7 mouse cellular contexts compared by ENCODE assay signal in genomic region chr2:91711256-91711925, GRCm38 (mm10). TPM values are rescaled to one million over a fixed set of nuclear protein-coding genes. Genes with fewer than 3 reads are reported as not detected.
DNase-seq lines count a peak whose midpoint lies in the region; ATAC-seq and TF ChIP-seq lines count a peak whose summit lies in the region.

No protein-coding gene starts in this region.

- ATAC-seq in hindbrain, embryonic 13.5 days (ENCODE audit: low FRiP score) = no peak
- no peak for ATAC-seq in midbrain, embryonic 11.5 days (ENCODE audit: low FRiP score)

- H3K4me1 ChIP-seq in testis, adult 2 months (ENCODE audit: control insufficient read depth, insufficient read depth, low read length) = peaks cover 3% of the 10 kb centered on the region
- peaks cover 24% of the 10 kb centered on the region for H3K4me1 ChIP-seq in embryonic facial prominence, embryonic 10.5 days
- peaks cover 38% of the 10 kb centered on the region for H3K4me1 ChIP-seq in hindbrain, embryonic 13.5 days (replicated peaks)
- peaks cover 8% of the 10 kb centered on the region for H3K4me1 ChIP-seq in midbrain, embryonic 11.5 days (ENCODE audit: control insufficient read depth, insufficient read depth, low read length)

- H3K9me3 ChIP-seq in embryonic facial prominence, embryonic 10.5 days = no peaks in the 10 kb centered on the region
- no peaks in the 10 kb centered on the region for H3K9me3 ChIP-seq in hindbrain, embryonic 13.5 days
- H3K9me3 ChIP-seq in midbrain, embryonic 11.5 days (ENCODE audit: control insufficient read depth, low read length) = no peaks in the 10 kb centered on the region

- TF ChIP-seq CTCF in testis, adult 2 months (IDR thresholded peaks at IDR 0.05; ENCODE audit: control insufficient read depth, insufficient read depth, insufficient replicate concordance, low read depth, low read length) = no peak

- H3K9ac ChIP-seq in hindbrain, embryonic 13.5 days = peak overlapping the region; percentile 89
- peak overlapping the region; percentile 72 for H3K9ac ChIP-seq in midbrain, embryonic 11.5 days (ENCODE audit: low read length)

- 5% methylated on average over 8 of the region's 8 CpGs for WGBS in embryonic facial prominence, embryonic 10.5 days
- WGBS in hindbrain, embryonic 13.5 days = 4% methylated on average over 8 of the region's 8 CpGs
- WGBS in midbrain, embryonic 11.5 days = 6% methylated on average over 8 of the region's 8 CpGs

- H3K4me3 ChIP-seq in testis, adult 2 months (ENCODE audit: control insufficient read depth, low read depth, low read length) = peak overlapping the region; percentile 96
- H3K4me3 ChIP-seq in embryonic facial prominence, embryonic 10.5 days = peak overlapping the region; percentile 94
- peak overlapping the region; percentile 84 for H3K4me3 ChIP-seq in hindbrain, embryonic 13.5 days
- peak overlapping the region; percentile 73 for H3K4me3 ChIP-seq in midbrain, embryonic 11.5 days (ENCODE audit: low read depth, low read length)

- H3K4me2 ChIP-seq in hindbrain, embryonic 13.5 days = peak overlapping the region; percentile 93
- peak overlapping the region; percentile 78 for H3K4me2 ChIP-seq in midbrain, embryonic 11.5 days

- H3K27ac ChIP-seq in testis, adult 2 months (ENCODE audit: control insufficient read depth, insufficient read depth, low read depth, low read length) = peak overlapping the region; percentile 84
- peak overlapping the region; percentile 92 for H3K27ac ChIP-seq in embryonic facial prominence, embryonic 10.5 days (replicated peaks)
- peak overlapping the region; percentile 80 for H3K27ac ChIP-seq in hindbrain, embryonic 13.5 days
- H3K27ac ChIP-seq in midbrain, embryonic 11.5 days (ENCODE audit: low read depth, low read length) = peak overlapping the region; percentile 22; the same call in 1 of the 2 replicates

- DNase-seq in testis, postnatal 10 days (ENCODE audit: low spot score) = no peak
- peak; percentile 14 for DNase-seq in embryonic facial prominence, embryonic 10.5 days (ENCODE audit: low spot score)
- DNase-seq in midbrain, embryonic 11.5 days (ENCODE audit: low spot score, missing footprints) = no peak
- no peak for DNase-seq in left cerebral cortex, adult 11 months (ENCODE audit: low spot score)
- DNase-seq in kidney, postnatal 25 days = no peak

- H3K36me3 ChIP-seq in testis, adult 2 months (ENCODE audit: control insufficient read depth, insufficient read depth, low read length) = no peaks in the 10 kb centered on the region
- peaks cover 19% of the 10 kb centered on the region for H3K36me3 ChIP-seq in embryonic facial prominence, embryonic 10.5 days (replicated peaks)
- peaks cover 4% of the 10 kb centered on the region for H3K36me3 ChIP-seq in hindbrain, embryonic 13.5 days
- no peaks in the 10 kb centered on the region for H3K36me3 ChIP-seq in midbrain, embryonic 11.5 days (ENCODE audit: control insufficient read depth, insufficient read depth, low read length)

- no peak for TF ChIP-seq POLR2A in testis, adult 2 months (IDR thresholded peaks at IDR 0.05; ENCODE audit: control insufficient read depth, low read depth, low read length)

- no peaks in the 10 kb centered on the region for H3K27me3 ChIP-seq in testis, adult 2 months (ENCODE audit: control insufficient read depth, insufficient read depth, low read length)
- no peaks in the 10 kb centered on the region for H3K27me3 ChIP-seq in embryonic facial prominence, embryonic 10.5 days (replicated peaks; ENCODE audit: low read depth, poor library complexity, severe bottlenecking)
- H3K27me3 ChIP-seq in hindbrain, embryonic 13.5 days = no peaks in the 10 kb centered on the region
- H3K27me3 ChIP-seq in midbrain, embryonic 11.5 days (ENCODE audit: control insufficient read depth, insufficient read depth, low read length) = no peaks in the 10 kb centered on the region

RNA-seq across cellular contexts. Expression of gene Harbi1, which starts 0.7 kb away (rescaled TPM):
- 3.3 and 4.0 TPM in 2 replicates for polyA plus RNA-seq in testis, adult 2 months (2012; rRNA removed)
- 24.8 and 26.9 TPM in 2 replicates for polyA plus RNA-seq in embryonic facial prominence, embryonic 10.5 days (2016; fragmentation: Nextera tagmentation; extraction: Ambion mirVana)
- polyA plus RNA-seq in hindbrain, embryonic 13.5 days (2015; fragmentation: Nextera tagmentation; extraction: Ambion mirVana) = 20.8 and 24.3 TPM in 2 replicates
- 18.0 and 19.9 TPM in 2 replicates for polyA plus RNA-seq in midbrain, embryonic 11.5 days (2014; fragmentation: Nextera tagmentation; extraction: Ambion mirVana)

RNA-seq across cellular contexts. Expression of gene Atg13, which starts 1.0 kb away (rescaled TPM):
- polyA plus RNA-seq in testis, adult 2 months (2012; rRNA removed) = 37.5 and 38.3 TPM in 2 replicates
- 27.1 and 28.9 TPM in 2 replicates for polyA plus RNA-seq in embryonic facial prominence, embryonic 10.5 days (2016; fragmentation: Nextera tagmentation; extraction: Ambion mirVana)
- 35.0 and 35.2 TPM in 2 replicates for polyA plus RNA-seq in hindbrain, embryonic 13.5 days (2015; fragmentation: Nextera tagmentation; extraction: Ambion mirVana)
- polyA plus RNA-seq in midbrain, embryonic 11.5 days (2014; fragmentation: Nextera tagmentation; extraction: Ambion mirVana) = 32.5 and 34.0 TPM in 2 replicates

RNA-seq across cellular contexts. Expression of gene Ambra1, which starts 18.5 kb away (rescaled TPM):
- polyA plus RNA-seq in testis, adult 2 months (2012; rRNA removed) = 31.2 and 31.3 TPM in 2 replicates
- 25.0 and 25.6 TPM in 2 replicates for polyA plus RNA-seq in embryonic facial prominence, embryonic 10.5 days (2016; fragmentation: Nextera tagmentation; extraction: Ambion mirVana)
- 21.8 and 24.4 TPM in 2 replicates for polyA plus RNA-seq in hindbrain, embryonic 13.5 days (2015; fragmentation: Nextera tagmentation; extraction: Ambion mirVana)
- polyA plus RNA-seq in midbrain, embryonic 11.5 days (2014; fragmentation: Nextera tagmentation; extraction: Ambion mirVana) = 17.9 and 19.1 TPM in 2 replicates

Comparison
In these comparisons a context has a peak if more than half of its experiments do, and no peak if none do; other contexts are left out.
1. H3K27ac ChIP-seq: peak in every context shown above with its lines; median percentile 92 in embryonic facial prominence, embryonic 10.5 days; 84 in testis, adult 2 months; 80 in hindbrain, embryonic 13.5 days; 22 in midbrain, embryonic 11.5 days.